Mouse (Mus musculus) ovary, postnatal 14 days (tissue): ENCODE measurements at regions not wholly inside any gene's neighbourhood (a gene's known extent, or its start where the extent isn't known, plus 50 kb on each side); places are given as distances from the start of the nearest gene placed in this dataset.

ENCODE experiments used
- DNase-seq: peaks from one replicate; pipeline ENCODE4 v3.0.0; 2022; ENCODE audit warnings: low spot score

GRCm38 (mm10) chr13:84399345-84400170 is 177.5 kb downstream of the Tmem161b start:
- no peak for DNase-seq

- DNase-seq = no peak
These were observed 178.9 kb downstream of the Tmem161b start for GRCm38 (mm10) chr13:84401006-84401405.

DNA sequence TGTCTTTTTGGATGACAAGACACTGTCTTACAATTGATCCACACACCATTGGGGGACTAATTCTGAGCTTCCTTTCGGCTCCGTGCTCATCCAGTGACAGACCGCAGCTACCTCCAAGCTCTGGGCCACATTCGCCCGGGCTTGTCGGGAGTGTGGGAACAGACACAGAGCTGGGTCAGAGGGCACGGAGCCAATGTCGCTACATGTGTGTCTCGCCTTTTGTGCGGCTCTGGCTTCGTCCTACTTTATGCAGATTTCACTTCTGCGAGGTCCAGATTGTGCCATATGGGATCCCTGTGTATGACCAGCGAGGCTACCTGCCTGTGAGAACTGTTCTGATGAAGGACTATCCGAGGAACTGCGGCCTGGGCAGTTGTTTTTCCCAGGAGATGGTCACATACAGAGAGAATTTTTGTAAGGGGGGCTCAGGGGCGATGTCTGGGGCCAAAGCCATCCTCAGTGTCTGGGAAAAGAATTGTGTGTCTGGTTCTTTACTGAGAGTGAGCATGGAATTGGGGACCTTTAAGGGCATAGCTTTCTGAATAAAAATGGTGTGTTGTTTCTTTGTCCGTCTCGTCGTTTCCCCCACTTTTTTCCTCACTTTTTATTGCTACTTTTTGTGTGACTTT is 182.6 kb downstream of the Tmem161b start:
- DNase-seq = no peak

DNA sequence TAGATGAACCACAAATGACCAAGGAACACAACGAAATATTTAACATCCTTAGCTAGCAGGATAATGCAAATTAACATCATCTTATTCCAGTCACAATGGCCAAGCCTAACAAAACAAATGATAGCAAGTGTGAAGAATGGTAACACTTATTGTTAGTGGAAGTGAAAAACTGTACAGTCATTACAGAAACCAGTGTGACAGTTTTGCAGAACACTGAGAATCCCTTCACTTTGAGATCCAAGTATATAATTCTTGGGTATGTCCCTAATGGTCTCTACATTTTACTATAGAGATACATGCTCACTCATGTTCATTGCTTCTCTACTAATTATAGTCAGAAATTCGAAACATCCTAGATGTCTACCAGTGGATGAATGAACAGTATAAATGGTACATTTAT is 212.3 kb downstream of the Tmem161b start:
- DNase-seq = no peak

DNA sequence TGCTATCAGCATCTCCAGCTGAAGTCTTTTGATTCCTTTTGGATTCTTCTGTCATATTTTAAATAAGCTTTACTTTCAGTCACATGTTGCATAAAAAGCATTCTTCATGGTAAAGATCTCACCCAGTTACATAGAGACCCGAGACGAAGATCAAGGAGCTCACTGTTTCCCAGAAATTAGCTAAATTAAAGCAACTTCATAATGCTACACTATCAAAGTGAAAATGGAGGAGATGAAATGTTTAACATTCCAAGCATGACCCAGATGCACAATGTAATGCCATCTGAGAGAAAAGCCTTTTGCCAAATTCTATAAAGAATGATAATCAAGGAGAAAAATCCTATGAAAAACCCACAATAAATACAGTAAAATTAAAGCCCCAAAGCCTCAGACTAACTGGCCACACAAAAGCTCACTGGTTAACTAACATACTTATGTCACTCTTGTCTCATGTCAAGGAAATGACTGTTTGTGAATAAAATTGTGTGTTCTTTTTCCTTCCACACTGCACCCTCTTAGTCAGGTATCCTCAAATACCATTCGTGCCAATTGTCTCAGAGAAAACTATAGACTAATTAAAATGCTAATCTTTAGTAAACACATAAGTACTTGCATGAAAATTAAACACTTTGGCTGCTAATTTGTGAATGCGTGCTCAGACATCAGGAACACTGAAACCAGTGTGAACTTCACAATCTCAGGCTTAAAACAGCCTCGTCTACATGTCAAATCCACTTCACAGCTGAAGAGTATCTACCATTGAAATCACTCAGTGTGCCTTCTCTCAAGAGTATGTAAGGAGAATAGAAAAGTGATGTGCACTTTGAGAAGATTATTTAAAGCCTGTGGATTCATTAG is 215.7 kb downstream of the Tmem161b start:
- no peak for DNase-seq

DNA sequence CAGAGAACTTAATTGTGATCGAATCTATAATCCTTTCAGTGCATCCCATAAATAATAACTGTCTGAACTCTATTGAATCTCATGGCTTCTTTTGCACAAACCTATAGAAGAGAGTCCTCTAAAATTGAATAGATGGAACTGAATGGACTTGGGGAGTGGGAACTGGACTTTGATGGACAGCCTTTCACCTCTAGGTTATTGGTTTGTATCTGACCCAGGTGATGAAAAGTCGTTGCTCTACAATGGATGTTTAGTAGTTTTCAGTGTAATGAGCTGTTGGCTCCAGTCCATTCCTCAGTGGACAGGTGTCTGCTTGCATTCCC is 216.3 kb downstream of the Tmem161b start:
- DNase-seq = no peak

- no peak for DNase-seq
These were observed 226.4 kb downstream of the Tmem161b start for GRCm38 (mm10) chr13:84448514-84448913.

DNA sequence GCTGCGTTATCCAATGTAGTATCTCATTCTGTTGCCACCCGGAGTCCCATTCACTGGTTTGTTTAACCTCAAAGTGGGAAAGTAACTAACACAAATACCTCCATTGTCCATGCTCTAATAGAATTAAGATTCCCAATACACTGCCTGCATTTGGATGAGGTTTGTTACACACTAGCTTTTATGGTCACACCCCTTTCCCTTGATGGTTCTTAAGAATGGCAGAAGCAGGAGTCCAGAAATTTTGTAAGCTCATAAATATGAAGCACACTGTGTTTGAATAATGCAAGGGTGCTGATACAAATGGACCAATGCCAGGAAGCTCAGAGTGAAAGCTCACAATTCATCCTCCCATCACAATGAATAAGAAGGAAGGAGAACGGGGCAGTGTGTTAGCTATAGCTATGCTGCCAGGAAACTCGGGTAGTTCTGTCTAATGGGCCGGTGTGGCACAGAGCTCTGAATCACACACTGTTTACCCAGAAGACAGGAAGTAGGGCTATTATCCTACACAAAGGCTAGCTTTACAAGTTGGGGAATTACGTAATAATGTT is 227.0 kb downstream of the Tmem161b start:
- DNase-seq = no peak
